Mouse (Mus musculus): ENCODE measurements around the gene Mtcl1. TPM values are rescaled to one million over a fixed set of nuclear protein-coding genes. Genes with fewer than 3 reads are reported as not detected.

Gene Mtcl1
- total and polyA plus RNA-seq, 3 experiments = 1.5 to 6.8 (median 5.9) TPM

DNA sequence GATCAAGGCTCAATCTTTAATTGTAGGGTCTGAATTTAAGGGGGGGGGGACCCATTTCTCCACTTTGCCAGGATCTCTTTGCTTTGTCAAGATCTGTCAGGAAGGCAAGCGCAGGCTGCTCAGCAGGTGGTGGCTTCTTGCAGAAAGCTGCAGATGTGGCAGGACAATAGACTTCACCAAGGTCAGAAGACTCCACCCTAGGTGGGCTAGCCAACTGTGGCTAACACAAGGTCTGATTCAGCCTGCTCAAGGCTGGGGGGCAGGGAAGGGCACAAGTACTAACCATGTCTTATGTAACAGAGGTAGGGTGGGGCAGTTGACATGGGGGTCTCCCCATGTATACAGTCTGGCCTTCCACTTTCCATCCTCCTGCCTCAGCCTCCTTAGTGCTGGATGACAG lies 7.7 kb upstream of the Mtcl1 start:
- intact Hi-C loops (cut with DNase I) = no loop called here
- Histone ChIP-seq H3K4me3 (no peak overlapping the region), H3K9ac (ENCODE audit: low read depth, low read length) (no peak overlapping the region), H3K36me3 (ENCODE audit: control insufficient read depth, insufficient read depth, low read length) (no peaks in the 10 kb centered on the region), H3K79me2 (replicated peaks; ENCODE audit: control insufficient read depth, insufficient read depth, low read length) (no peaks in the 10 kb centered on the region), H3K27ac (no peak overlapping the region), H3K4me1 (ENCODE audit: control insufficient read depth, insufficient read depth, low read length) (no peaks in the 10 kb centered on the region; the same call in 1 of the 2 replicates), H3K27me3 (ENCODE audit: control insufficient read depth, insufficient read depth, low read length) (no peaks in the 10 kb centered on the region)
- TF ChIP-seq EP300 (IDR thresholded peaks at IDR 0.05; ENCODE audit: insufficient read depth, low read depth, low read length) (no peak), CTCF (IDR thresholded peaks at IDR 0.05) (no peak), POLR2A (IDR thresholded peaks at IDR 0.05; ENCODE audit: insufficient read depth, low read depth, low read length) (no peak)
- DNase-seq = no peak
- 88% methylated on average over 1 of the region's 1 CpGs for WGBS

DNA sequence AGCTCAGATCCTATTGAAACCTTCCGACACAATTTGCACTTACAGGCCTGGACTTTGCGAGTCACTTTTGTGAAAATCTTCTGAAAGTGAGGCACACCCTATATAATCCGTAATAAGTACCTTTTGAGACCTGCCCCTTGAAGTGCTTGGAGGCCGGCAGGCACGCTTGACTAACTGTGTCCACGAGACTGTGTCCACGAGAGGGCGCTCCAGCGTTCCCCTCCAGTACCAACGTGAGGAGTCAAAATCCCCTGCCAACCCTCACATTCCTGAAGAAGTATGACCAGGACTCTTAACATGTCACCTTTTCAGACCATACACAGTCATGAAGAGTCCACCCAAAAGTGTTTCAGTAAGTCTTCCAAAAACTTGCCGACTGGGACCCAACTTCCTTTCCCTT lies 1.6 kb upstream of the Mtcl1 start:
- TF ChIP-seq EP300 (IDR thresholded peaks at IDR 0.05; ENCODE audit: insufficient read depth, low read depth, low read length) (0 out of 2 replicates have a peak, but pooled peaks have one; percentile 17), CTCF (IDR thresholded peaks at IDR 0.05) (peak; percentile 95), POLR2A (IDR thresholded peaks at IDR 0.05; ENCODE audit: insufficient read depth, low read depth, low read length) (no peak)
- Histone ChIP-seq H3K36me3 (ENCODE audit: control insufficient read depth, insufficient read depth, low read length) (no peaks in the 10 kb centered on the region), H3K9ac (ENCODE audit: low read depth, low read length) (no peak overlapping the region), H3K4me3 (no peak overlapping the region), H3K27ac (no peak overlapping the region), H3K79me2 (replicated peaks; ENCODE audit: control insufficient read depth, insufficient read depth, low read length) (no peaks in the 10 kb centered on the region), H3K27me3 (ENCODE audit: control insufficient read depth, insufficient read depth, low read length) (no peaks in the 10 kb centered on the region), H3K4me1 (ENCODE audit: control insufficient read depth, insufficient read depth, low read length) (peaks cover 1% of the 10 kb centered on the region)
- DNase-seq = peak; percentile 78 to 87
- intact Hi-C loops (cut with DNase I) = no loop called here
- 2% methylated on average over 11 of the region's 11 CpGs for WGBS

DNA sequence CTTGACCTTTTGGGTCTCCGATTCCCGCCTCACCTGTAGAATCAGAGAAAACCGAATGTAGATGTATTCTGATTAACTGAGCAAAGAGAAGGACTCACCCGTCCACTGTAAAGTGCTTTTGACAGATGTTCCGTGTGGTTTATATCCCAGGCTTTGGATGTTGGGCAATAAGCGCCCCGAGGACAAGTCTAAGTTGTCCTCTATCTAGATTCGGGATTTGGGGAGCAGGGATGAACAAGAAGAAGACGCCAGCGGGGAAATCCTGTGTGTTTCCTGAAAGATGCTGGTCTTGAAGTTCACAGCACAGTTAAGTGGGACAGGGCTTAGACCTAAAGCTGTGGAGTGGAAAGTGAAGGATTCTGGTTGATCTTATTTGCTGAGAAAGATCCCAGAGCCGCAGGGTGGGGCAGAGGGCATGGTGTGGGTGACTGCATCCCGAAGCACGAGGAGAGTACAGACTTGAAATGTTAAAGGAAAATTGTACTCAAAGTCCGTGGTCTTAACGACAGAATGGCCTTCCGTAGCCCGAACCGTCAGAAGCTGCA lies 1.0 kb upstream of the Mtcl1 start:
- Histone ChIP-seq H3K79me2 (replicated peaks; ENCODE audit: control insufficient read depth, insufficient read depth, low read length) (no peaks in the 10 kb centered on the region), H3K36me3 (ENCODE audit: control insufficient read depth, insufficient read depth, low read length) (no peaks in the 10 kb centered on the region), H3K4me3 (peak overlapping the region; percentile 66), H3K9ac (ENCODE audit: low read depth, low read length) (peak overlapping the region; percentile 84; the same call in 1 of the 2 replicates), H3K27me3 (ENCODE audit: control insufficient read depth, insufficient read depth, low read length) (no peaks in the 10 kb centered on the region), H3K27ac (no peak overlapping the region), H3K4me1 (ENCODE audit: control insufficient read depth, insufficient read depth, low read length) (peaks cover 1% of the 10 kb centered on the region)
- TF ChIP-seq POLR2A (IDR thresholded peaks at IDR 0.05; ENCODE audit: insufficient read depth, low read depth, low read length) (no peak), EP300 (IDR thresholded peaks at IDR 0.05; ENCODE audit: insufficient read depth, low read depth, low read length) (no peak), CTCF (IDR thresholded peaks at IDR 0.05) (no peak)
- WGBS = 7% methylated on average over 18 of the region's 18 CpGs
- intact Hi-C loops (cut with DNase I) = no loop called here
- DNase-seq = peak in 1 of 2 experiments; percentile 24

DNA sequence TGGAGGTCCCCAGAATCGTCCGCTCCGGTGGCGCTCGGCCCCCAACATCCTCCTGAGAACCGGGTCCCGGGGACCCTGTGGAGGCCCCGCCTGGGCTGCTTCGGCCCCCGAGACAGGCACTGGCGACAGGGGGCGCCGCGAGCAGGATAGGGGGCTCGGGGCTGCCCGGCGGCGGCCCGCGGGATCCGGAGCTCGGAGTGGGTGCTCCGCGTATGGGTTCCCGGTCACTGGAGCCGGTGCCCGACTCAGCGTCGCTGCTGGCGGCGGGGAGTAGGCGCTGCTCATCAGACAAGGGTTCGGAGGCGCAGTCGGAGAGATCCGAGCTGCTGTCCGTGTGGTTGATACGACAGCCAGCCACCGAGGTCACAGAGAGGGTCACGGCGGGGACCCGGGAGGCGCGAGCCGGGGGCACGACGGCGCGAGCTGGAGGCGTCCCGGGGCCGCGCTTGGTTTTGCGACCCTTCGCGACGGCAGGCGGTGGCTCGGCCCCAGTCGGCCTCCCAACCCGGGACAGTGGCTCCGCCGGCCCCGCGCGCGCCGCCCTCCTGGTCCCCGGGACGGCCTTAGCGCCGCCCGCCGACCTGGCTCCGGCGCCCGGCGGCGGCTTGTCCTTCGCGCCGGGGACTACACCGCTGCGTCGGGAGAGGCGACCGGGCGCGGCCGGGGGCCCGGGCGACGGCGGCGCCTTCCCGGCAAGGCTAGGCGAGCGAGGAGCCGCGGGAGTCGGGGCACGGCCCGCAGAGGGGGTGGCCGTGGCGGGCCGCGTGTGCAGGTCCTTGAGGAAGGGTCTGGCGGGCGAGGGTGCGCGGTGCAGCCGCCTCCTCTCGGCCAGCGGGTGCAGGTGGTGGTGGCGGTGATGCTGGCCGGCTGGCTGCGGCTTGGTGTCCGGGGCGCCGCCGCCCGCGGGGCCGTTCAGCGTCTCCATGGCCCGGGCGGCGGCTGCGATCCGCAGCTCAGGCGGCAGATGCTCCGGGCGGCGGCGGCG lies 837 bp downstream of the Mtcl1 start:
- Histone ChIP-seq H3K27ac (peak overlapping the region; percentile 47), H3K79me2 (replicated peaks; ENCODE audit: control insufficient read depth, insufficient read depth, low read length) (no peaks in the 10 kb centered on the region), H3K4me3 (peak overlapping the region; percentile 66), H3K36me3 (ENCODE audit: control insufficient read depth, insufficient read depth, low read length) (no peaks in the 10 kb centered on the region), H3K4me1 (ENCODE audit: control insufficient read depth, insufficient read depth, low read length) (peaks cover 1% of the 10 kb centered on the region), H3K9ac (ENCODE audit: low read depth, low read length) (peak overlapping the region; percentile 84), H3K27me3 (ENCODE audit: control insufficient read depth, insufficient read depth, low read length) (no peaks in the 10 kb centered on the region)
- TF ChIP-seq EP300 (IDR thresholded peaks at IDR 0.05; ENCODE audit: insufficient read depth, low read depth, low read length) (no peak), POLR2A (IDR thresholded peaks at IDR 0.05; ENCODE audit: insufficient read depth, low read depth, low read length) (no peak), CTCF (IDR thresholded peaks at IDR 0.05) (peak; percentile 69)
- intact Hi-C loops (cut with DNase I) = loop anchor here (5.0 kb wide), 1 partner anchor 96 kb away; no protein-coding TSS in a partner anchor
- 1% methylated on average over 118 of the region's 136 CpGs for WGBS
- peak; percentile 63 to 79 for DNase-seq

DNA sequence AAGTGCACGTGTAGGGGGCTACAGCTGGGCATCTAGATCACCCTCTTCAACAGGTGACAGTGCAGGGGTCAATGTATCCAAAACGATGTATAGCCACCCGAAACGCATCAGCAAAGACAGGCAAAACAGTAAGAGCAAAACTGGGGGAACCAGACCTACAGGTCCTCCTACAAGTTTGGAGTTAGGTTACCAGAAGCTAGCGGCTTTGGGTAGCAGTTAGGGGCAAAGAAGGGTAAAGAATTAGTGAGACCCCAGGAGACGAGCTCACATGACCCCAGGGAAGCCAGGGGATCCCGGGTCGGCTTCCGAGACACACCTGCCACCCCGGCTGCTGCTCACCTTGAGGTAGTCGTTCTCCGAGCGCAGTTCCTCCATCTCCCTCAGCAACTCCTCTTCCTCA lies 1.6 kb downstream of the Mtcl1 start:
- TF ChIP-seq CTCF (IDR thresholded peaks at IDR 0.05) (no peak), POLR2A (IDR thresholded peaks at IDR 0.05; ENCODE audit: insufficient read depth, low read depth, low read length) (no peak), EP300 (IDR thresholded peaks at IDR 0.05; ENCODE audit: insufficient read depth, low read depth, low read length) (no peak)
- no peaks in the 10 kb centered on the region for H3K27me3 ChIP-seq (ENCODE audit: control insufficient read depth, insufficient read depth, low read length)

More for the DNA sequence above, 1.6 kb downstream of the Mtcl1 start:
- WGBS = 24% methylated on average over 13 of the region's 13 CpGs
- Histone ChIP-seq H3K4me3 (peak overlapping the region; percentile 66), H3K27ac (no peak overlapping the region), H3K4me1 (ENCODE audit: control insufficient read depth, insufficient read depth, low read length) (peaks cover 1% of the 10 kb centered on the region), H3K79me2 (replicated peaks; ENCODE audit: control insufficient read depth, insufficient read depth, low read length) (no peaks in the 10 kb centered on the region), H3K36me3 (ENCODE audit: control insufficient read depth, insufficient read depth, low read length) (no peaks in the 10 kb centered on the region), H3K9ac (ENCODE audit: low read depth, low read length) (peak overlapping the region; percentile 84)
- intact Hi-C loops (cut with DNase I) = loop anchor here (5.0 kb wide), 1 partner anchor 96 kb away; no protein-coding TSS in a partner anchor
- no peak for DNase-seq

Data from heart, adult 2 months (tissue).